Mouse (Mus musculus) hindbrain, embryonic 15.5 days (tissue): Measurements from ENCODE around the gene Cox10. TPM values are rescaled to one million over a fixed set of nuclear protein-coding genes. Genes with fewer than 3 reads are reported as not detected.

Experiments
- ATAC-seq: fragments of 200-750 bp; cut with Nextera tagmentation; 2 replicates; pipeline ENCODE4 v1.8.0; 2017; ENCODE audit warnings: low read depth, moderate number of reproducible peaks, moderate TSS enrichment; ENCODE audit not compliant: low FRiP score
- H3K27ac ChIP-seq: fragments of 300-500 bp; sonication (generic); replicated peaks from 2 replicates; pipeline ENCODE4 v1.5.1; 2015; ENCODE audit warnings: mild to moderate bottlenecking, inconsistent platforms
- H3K27me3 ChIP-seq: fragments of 300-500 bp; sonication (generic); 2 replicates; pipeline ENCODE4 v1.6.1; 2015; ENCODE audit warnings: control low read depth, inconsistent platforms
- H3K36me3 ChIP-seq: fragments of 300-500 bp; sonication (generic); 2 replicates; pipeline ENCODE4 v1.6.1; 2015; ENCODE audit warnings: control low read depth, inconsistent platforms
- H3K4me1 ChIP-seq: fragments of 300-500 bp; sonication (generic); replicated peaks from 2 replicates; pipeline ENCODE4 v1.6.1; 2015; ENCODE audit warnings: control low read depth, inconsistent platforms
- H3K4me2 ChIP-seq: fragments of 300-500 bp; sonication (generic); 2 replicates; pipeline ENCODE4 v1.6.1; 2015; ENCODE audit warnings: moderate library complexity, mild to moderate bottlenecking, inconsistent platforms
- H3K4me3 ChIP-seq: fragments of 300-500 bp; sonication (generic); 2 replicates; pipeline ENCODE4 v1.5.1; 2015; ENCODE audit warnings: mild to moderate bottlenecking, inconsistent platforms
- H3K9ac ChIP-seq: fragments of 300-500 bp; sonication (generic); 2 replicates; pipeline ENCODE4 v1.6.1; 2015; ENCODE audit warnings: inconsistent platforms
- H3K9me3 ChIP-seq: fragments of 300-500 bp; sonication (generic); 2 replicates; pipeline ENCODE4 v1.6.1; 2016; ENCODE audit warnings: control low read depth, inconsistent platforms
- WGBS: fragments of 180-500 bp; shearing (Covaris S2); methylation state at CpG from one replicate; pipeline ENCODE4 v1.1.7; 2015; 5-methylcytosine and 5-hydroxymethylcytosine counted together
- polyA plus RNA-seq: library from polyadenylated mRNA; unstranded; fragments of >200 nt; fragmentation: Nextera tagmentation; extraction: Ambion mirVana; gene quantifications from 2 replicates; pipeline ENCODE4 v1.2.1, GENCODE M21; 2015

Cox10 gene
- polyA plus RNA-seq, 1 experiment from 2014 or later: 23.3 TPM

GRCm38 (mm10) chr11:64019235-64019634 lies 60.0 kb downstream of the Cox10 start:
- Histone ChIP-seq H3K9me3 (no peaks in the 10 kb centered on the region), H3K4me1 (peaks cover 18% of the 10 kb centered on the region), H3K9ac (no peak overlapping the region), H3K4me2 (no peak overlapping the region), H3K27ac (no peak overlapping the region), H3K27me3 (no peaks in the 10 kb centered on the region), H3K4me3 (no peak overlapping the region), H3K36me3 (no peaks in the 10 kb centered on the region)
- WGBS: 89% methylated on average over 8 of the region's 8 CpGs
- no peak for ATAC-seq

GRCm38 (mm10) chr11:64018165-64018564 lies 61.1 kb downstream of the Cox10 start:
- WGBS: 26% methylated on average over 5 of the region's 5 CpGs
- no peaks in the 10 kb centered on the region for H3K9me3 ChIP-seq
- H3K27me3 ChIP-seq: no peaks in the 10 kb centered on the region
- no peak overlapping the region for H3K4me2 ChIP-seq
- H3K36me3 ChIP-seq: no peaks in the 10 kb centered on the region
- no peak overlapping the region for H3K4me3 ChIP-seq
- no peak overlapping the region for H3K27ac ChIP-seq
- H3K9ac ChIP-seq: no peak overlapping the region
- ATAC-seq: no peak
- peaks cover 8% of the 10 kb centered on the region for H3K4me1 ChIP-seq

GRCm38 (mm10) chr11:64015309-64015708 lies 64.0 kb downstream of the Cox10 start:
- no peak overlapping the region for H3K9ac ChIP-seq
- no peaks in the 10 kb centered on the region for H3K36me3 ChIP-seq
- 72% methylated on average over 6 of the region's 6 CpGs for WGBS
- H3K4me1 ChIP-seq: peaks cover 5% of the 10 kb centered on the region
- H3K27me3 ChIP-seq: no peaks in the 10 kb centered on the region
- ATAC-seq: no peak
- H3K4me3 ChIP-seq: no peak overlapping the region
- no peak overlapping the region for H3K4me2 ChIP-seq
- no peak overlapping the region for H3K27ac ChIP-seq
- H3K9me3 ChIP-seq: no peaks in the 10 kb centered on the region

DNA sequence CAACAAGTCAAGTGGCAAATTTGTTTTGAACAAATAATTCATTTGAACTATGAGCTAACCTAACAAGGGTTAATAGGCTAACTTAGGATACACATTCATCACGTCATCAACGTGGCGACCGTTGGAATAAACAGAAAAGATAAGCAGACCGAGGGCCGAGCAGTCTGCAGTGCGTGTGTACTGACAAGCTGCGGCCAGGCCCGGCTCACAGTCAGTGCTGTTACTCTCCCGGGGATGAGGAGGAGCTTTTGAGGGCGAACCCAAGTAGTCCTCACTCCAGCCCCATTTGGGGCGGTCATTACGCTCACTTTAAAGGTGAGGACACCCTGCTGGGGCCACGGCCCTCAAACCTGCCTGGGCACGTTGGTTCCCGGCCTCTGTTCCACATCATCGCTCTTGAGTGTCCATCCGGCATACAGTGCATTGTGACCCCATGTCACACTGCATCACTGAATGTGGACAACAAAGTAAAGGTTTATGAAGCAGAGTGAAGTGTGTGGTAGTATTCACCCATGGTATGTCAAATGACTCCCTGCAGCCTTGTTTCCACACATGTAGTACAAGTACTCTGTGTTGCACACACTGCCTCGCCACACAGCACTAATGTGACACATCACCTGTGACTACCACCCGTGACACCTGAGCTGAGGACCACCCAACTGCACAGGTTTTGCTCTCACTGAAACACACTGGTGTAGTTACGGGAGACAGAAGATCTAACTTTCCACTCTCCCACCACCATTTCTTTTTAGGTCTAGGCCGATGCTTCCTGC lies 68.4 kb downstream of the Cox10 start:
- ATAC-seq: no peak
- peaks cover 5% of the 10 kb centered on the region for H3K4me1 ChIP-seq
- WGBS: 46% methylated on average over 22 of the region's 22 CpGs
- H3K4me3 ChIP-seq: no peak overlapping the region
- H3K27me3 ChIP-seq: no peaks in the 10 kb centered on the region
- no peaks in the 10 kb centered on the region for H3K36me3 ChIP-seq
- H3K27ac ChIP-seq: no peak overlapping the region
- no peak overlapping the region for H3K9ac ChIP-seq
- H3K9me3 ChIP-seq: no peaks in the 10 kb centered on the region
- no peak overlapping the region for H3K4me2 ChIP-seq

- no peak overlapping the region for H3K4me3 ChIP-seq
- H3K27ac ChIP-seq: no peak overlapping the region; the same call in 1 of the 2 replicates
- H3K9me3 ChIP-seq: no peaks in the 10 kb centered on the region
- no peak overlapping the region for H3K4me2 ChIP-seq
- H3K4me1 ChIP-seq: 0 out of 2 replicates have a peak, but pooled peaks cover 6% of the 10 kb centered on the region
- 88% methylated on average over 4 of the region's 4 CpGs for WGBS
- H3K9ac ChIP-seq: no peak overlapping the region
- no peaks in the 10 kb centered on the region for H3K36me3 ChIP-seq
- no peak for ATAC-seq
- H3K27me3 ChIP-seq: no peaks in the 10 kb centered on the region
These were observed 75.1 kb downstream of the Cox10 start for GRCm38 (mm10) chr11:64004152-64004551.

DNA sequence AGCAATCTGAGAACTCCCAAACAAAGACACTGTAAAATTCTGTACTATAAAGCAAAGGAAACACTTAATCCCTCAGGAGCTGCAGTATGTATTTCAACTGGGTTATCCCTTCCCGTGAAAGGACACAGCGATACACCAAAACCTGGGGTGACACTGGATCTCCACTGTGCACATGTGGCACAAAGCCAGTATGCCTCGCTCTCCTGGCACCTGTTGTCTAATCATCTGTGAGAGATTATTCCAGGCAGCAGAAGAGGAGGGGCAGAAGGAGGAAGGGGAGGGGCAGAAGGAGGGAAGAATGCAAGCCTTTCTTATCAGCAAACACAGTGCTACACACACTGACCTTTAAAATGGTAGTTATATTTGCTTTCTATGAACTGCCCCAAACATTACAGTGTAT lies 75.8 kb downstream of the Cox10 start:
- Histone ChIP-seq H3K9ac (no peak overlapping the region), H3K4me2 (no peak overlapping the region), H3K27me3 (no peaks in the 10 kb centered on the region), H3K4me1 (0 out of 2 replicates have a peak, but pooled peaks cover 6% of the 10 kb centered on the region), H3K4me3 (no peak overlapping the region), H3K27ac (no peak overlapping the region), H3K36me3 (no peaks in the 10 kb centered on the region), H3K9me3 (no peaks in the 10 kb centered on the region)
- 55% methylated on average over 3 of the region's 3 CpGs for WGBS
- ATAC-seq: no peak

DNA sequence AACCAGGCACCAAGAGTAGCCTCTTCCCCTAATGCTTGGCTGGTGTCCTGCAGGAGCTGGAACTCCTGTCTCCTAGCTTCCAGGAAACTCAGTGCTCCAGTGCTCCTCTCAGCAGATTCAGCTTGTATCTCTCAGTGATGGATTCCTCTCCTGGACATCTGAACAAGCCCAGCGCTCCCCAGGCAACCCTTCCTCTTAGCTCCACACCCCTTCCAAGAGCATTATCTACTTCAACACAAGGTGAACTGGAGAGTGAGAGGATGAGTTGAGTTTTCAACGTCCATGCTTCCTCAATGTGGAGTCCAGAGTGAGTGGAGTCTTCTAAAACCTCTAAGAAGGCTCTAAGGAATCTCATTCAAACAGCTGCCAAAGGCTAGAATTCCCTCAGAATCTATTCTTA lies 76.6 kb downstream of the Cox10 start:
- WGBS: 92% methylated on average over 2 of the region's 2 CpGs
- Histone ChIP-seq H3K27me3 (no peaks in the 10 kb centered on the region), H3K4me2 (no peak overlapping the region), H3K4me3 (no peak overlapping the region), H3K9me3 (no peaks in the 10 kb centered on the region), H3K36me3 (no peaks in the 10 kb centered on the region), H3K9ac (no peak overlapping the region), H3K4me1 (0 out of 2 replicates have a peak, but pooled peaks cover 6% of the 10 kb centered on the region), H3K27ac (no peak overlapping the region)
- no peak for ATAC-seq

DNA sequence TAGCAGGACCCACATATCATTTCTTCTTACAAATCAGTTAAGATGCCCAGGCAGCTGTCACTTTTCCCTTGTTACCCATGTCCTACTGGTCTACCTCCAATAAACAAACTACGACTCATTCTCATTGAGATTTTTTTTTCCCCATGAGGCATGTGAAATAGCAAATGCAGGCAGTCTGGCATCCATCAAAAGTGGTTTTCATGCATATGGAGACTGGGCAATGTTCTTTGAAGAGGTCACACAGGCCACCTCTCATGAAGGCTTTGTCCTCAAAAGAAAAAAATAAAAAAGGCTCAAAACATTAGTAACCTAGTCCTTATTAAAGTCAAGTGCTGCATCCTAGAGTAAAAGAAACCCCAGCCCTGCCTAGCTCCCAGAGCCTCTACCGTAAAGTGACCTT lies 78.2 kb downstream of the Cox10 start:
- WGBS: 69% methylated on average over 2 of the region's 2 CpGs
- no peak for ATAC-seq
- no peak overlapping the region for H3K27ac ChIP-seq

GRCm38 (mm10) chr11:64000200-64000794 lies 79.0 kb downstream of the Cox10 start:
- H3K4me3 ChIP-seq: no peak overlapping the region
- no peak overlapping the region for H3K4me2 ChIP-seq
- H3K9me3 ChIP-seq: no peaks in the 10 kb centered on the region
- H3K36me3 ChIP-seq: no peaks in the 10 kb centered on the region
- no peak overlapping the region for H3K27ac ChIP-seq
- H3K27me3 ChIP-seq: no peaks in the 10 kb centered on the region
- 78% methylated on average over 5 of the region's 5 CpGs for WGBS
- H3K4me1 ChIP-seq: 0 out of 2 replicates have a peak, but pooled peaks cover 6% of the 10 kb centered on the region
- no peak overlapping the region for H3K9ac ChIP-seq
- ATAC-seq: no peak

More for the DNA sequence above, 78.2 kb downstream of the Cox10 start:
- Histone ChIP-seq H3K4me1 (0 out of 2 replicates have a peak, but pooled peaks cover 6% of the 10 kb centered on the region), H3K9ac (no peak overlapping the region), H3K9me3 (no peaks in the 10 kb centered on the region), H3K27me3 (no peaks in the 10 kb centered on the region), H3K36me3 (no peaks in the 10 kb centered on the region), H3K4me3 (no peak overlapping the region), H3K4me2 (no peak overlapping the region)

- Histone ChIP-seq H3K9me3 (no peaks in the 10 kb centered on the region), H3K36me3 (no peaks in the 10 kb centered on the region), H3K27me3 (no peaks in the 10 kb centered on the region), H3K9ac (no peak overlapping the region), H3K4me2 (no peak overlapping the region), H3K4me1 (0 out of 2 replicates have a peak, but pooled peaks cover 6% of the 10 kb centered on the region), H3K4me3 (no peak overlapping the region), H3K27ac (no peak overlapping the region)
- ATAC-seq: no peak
- WGBS: 76% methylated on average over 6 of the region's 6 CpGs
These were observed 79.8 kb downstream of the Cox10 start for GRCm38 (mm10) chr11:63999431-63999830.

DNA sequence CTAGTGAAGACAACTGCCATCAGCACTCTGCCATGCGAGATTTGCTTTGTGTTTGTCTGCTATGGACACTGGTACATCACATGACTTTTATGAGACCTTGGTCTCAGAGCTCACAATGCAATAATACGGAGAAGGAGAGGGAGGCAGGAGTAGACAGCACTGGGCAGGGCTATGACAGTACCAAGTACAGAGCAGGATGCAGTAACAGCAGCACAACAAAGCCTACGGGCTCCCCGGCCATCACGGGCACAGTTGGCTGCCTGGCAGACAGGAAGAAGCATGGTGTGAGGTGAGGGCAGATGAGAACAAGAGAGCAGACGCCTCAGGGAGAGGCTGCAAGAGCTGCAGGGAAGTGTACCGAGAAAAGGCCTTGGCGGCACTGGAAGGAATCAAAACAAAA lies 87.3 kb downstream of the Cox10 start:
- 0 out of 2 replicates have a peak, but pooled peaks cover 6% of the 10 kb centered on the region for H3K4me1 ChIP-seq
- H3K27me3 ChIP-seq: no peaks in the 10 kb centered on the region
- no peaks in the 10 kb centered on the region for H3K36me3 ChIP-seq
- WGBS: 66% methylated on average over 8 of the region's 8 CpGs
- no peak overlapping the region for H3K27ac ChIP-seq
- no peak overlapping the region for H3K4me2 ChIP-seq
- H3K9me3 ChIP-seq: no peaks in the 10 kb centered on the region
- no peak overlapping the region for H3K9ac ChIP-seq
- no peak for ATAC-seq
- no peak overlapping the region for H3K4me3 ChIP-seq

- H3K27me3 ChIP-seq: no peaks in the 10 kb centered on the region
- 74% methylated on average over 7 of the region's 7 CpGs for WGBS
- no peak overlapping the region for H3K4me3 ChIP-seq
- no peaks in the 10 kb centered on the region for H3K36me3 ChIP-seq
- H3K4me1 ChIP-seq: 0 out of 2 replicates have a peak, but pooled peaks cover 6% of the 10 kb centered on the region
- no peak overlapping the region for H3K27ac ChIP-seq
- H3K9ac ChIP-seq: no peak overlapping the region
- ATAC-seq: no peak
- no peak overlapping the region for H3K4me2 ChIP-seq
- no peaks in the 10 kb centered on the region for H3K9me3 ChIP-seq
These were observed 88.5 kb downstream of the Cox10 start for GRCm38 (mm10) chr11:63990759-63991158.
